Mouse (Mus musculus): ENCODE data around the gene Abcg4.

DNA sequence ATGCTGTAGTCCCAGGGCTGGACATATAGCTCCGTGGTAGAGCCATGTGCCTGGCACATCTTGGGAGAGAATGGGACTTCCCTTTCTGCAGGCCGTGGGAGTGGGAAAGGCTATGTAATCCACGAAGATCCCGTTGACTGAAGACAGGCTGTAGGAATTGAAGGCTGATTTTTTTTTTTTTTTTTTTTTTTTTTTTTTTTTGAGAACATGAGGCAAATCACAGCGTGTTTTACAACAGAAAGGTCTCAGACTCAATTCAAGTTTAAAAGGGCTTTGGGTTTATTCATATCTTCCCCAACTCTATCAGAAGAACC is 47.6 kb upstream of the Abcg4 start:
- TF ChIP-seq CTCF (IDR thresholded peaks at IDR 0.05; ENCODE audit: borderline replicate concordance, control insufficient read depth, extremely low read depth, insufficient read depth, low read length, poor library complexity) (no peak), POLR2A (IDR thresholded peaks at IDR 0.05; ENCODE audit: control insufficient read depth, extremely low read depth, insufficient read depth, low read length, poor library complexity) (no peak)
